Mouse (Mus musculus): ENCODE data around the gene Rlbp1. TPM values are rescaled to one million over a fixed set of nuclear protein-coding genes. Genes with fewer than 3 reads are reported as not detected.

The Rlbp1 gene
- polyA plus RNA-seq, 1 experiment: 0.05 TPM

GRCm38 (mm10) chr7:79333419-79333818, 53.4 kb downstream of the Rlbp1 start:
- DNase-seq (ENCODE audit: low read depth, low spot score): no peak
- WGBS: 25% methylated on average over 3 of the region's 3 CpGs

- 89% methylated on average over 10 of the region's 10 CpGs for WGBS
- no peak for DNase-seq (ENCODE audit: low read depth, low spot score)
Observed at GRCm38 (mm10) chr7:79331197-79331596, 55.7 kb downstream of the Rlbp1 start.

- WGBS: 81% methylated on average over 5 of the region's 5 CpGs
- no peak for DNase-seq (ENCODE audit: low read depth, low spot score)
Observed at GRCm38 (mm10) chr7:79328769-79329168, 58.1 kb downstream of the Rlbp1 start.

Other genes with a start within 250 kb of the Rlbp1 start
- 183 and 218 TPM in 2 replicates for gene Mfge8, start 238.0 kb downstream of the Rlbp1 start, polyA plus RNA-seq (2012; rRNA removed)
- 34.0 and 65.9 TPM in 2 replicates for gene Abhd2, start 113.8 kb downstream of the Rlbp1 start, polyA plus RNA-seq (2012; rRNA removed)
- 1.3 and 2.2 TPM in 2 replicates for gene Fanci, start 4.9 kb upstream of the Rlbp1 start, polyA plus RNA-seq (2012; rRNA removed)
- gene Polg, start 79.3 kb upstream of the Rlbp1 start, polyA plus RNA-seq (2012; rRNA removed): 33.1 and 39.0 TPM in 2 replicates
- gene Rhcg, start 230.6 kb upstream of the Rlbp1 start, polyA plus RNA-seq (2012; rRNA removed): 0.06 and 0.07 TPM in 2 replicates

All from large intestine, adult 2 months (tissue).